Mouse (Mus musculus): ENCODE measurements around the gene Ncstn. TPM values are rescaled to one million over a fixed set of nuclear protein-coding genes. Genes with fewer than 3 reads are reported as not detected.

The Ncstn gene
- polyA plus RNA-seq, 1 experiment from 2014 or later: 100 TPM

GRCm38 (mm10) chr1:172025201-172025904, 57.2 kb downstream of the Ncstn start:
- H3K4me1 ChIP-seq: peaks cover 67% of the 10 kb centered on the region
- no peaks in the 10 kb centered on the region for H3K36me3 ChIP-seq
- 6% methylated on average over 8 of the region's 8 CpGs for WGBS
- H3K27ac ChIP-seq (replicated peaks): peak overlapping the region; percentile 98
- no peak for ATAC-seq (ENCODE audit: low FRiP score)
- H3K4me3 ChIP-seq (replicated peaks): peak overlapping the region; percentile 94
- no peaks in the 10 kb centered on the region for H3K27me3 ChIP-seq (replicated peaks)
- H3K9ac ChIP-seq (replicated peaks): peak overlapping the region; percentile 91
- no peaks in the 10 kb centered on the region for H3K9me3 ChIP-seq (replicated peaks)
- H3K4me2 ChIP-seq: peak overlapping the region; percentile 89

- no peaks in the 10 kb centered on the region for H3K9me3 ChIP-seq (replicated peaks)
- H3K4me3 ChIP-seq (replicated peaks): peak overlapping the region; percentile 94
- H3K27me3 ChIP-seq (replicated peaks): no peaks in the 10 kb centered on the region
- no peaks in the 10 kb centered on the region for H3K36me3 ChIP-seq
- ATAC-seq (ENCODE audit: low FRiP score): no peak
- peak overlapping the region; percentile 89 for H3K4me2 ChIP-seq
- H3K4me1 ChIP-seq: peaks cover 77% of the 10 kb centered on the region
- H3K27ac ChIP-seq (replicated peaks): peak overlapping the region; percentile 98
- peak overlapping the region; percentile 91; the same call in 1 of the 2 replicates for H3K9ac ChIP-seq (replicated peaks)
- 11% methylated on average over 9 of the region's 9 CpGs for WGBS
Measured at GRCm38 (mm10) chr1:172024140-172024895, 58.3 kb downstream of the Ncstn start.

- 48% methylated on average over 10 of the region's 10 CpGs for WGBS
- peak overlapping the region; percentile 82; the same call in 1 of the 2 replicates for H3K27ac ChIP-seq (replicated peaks)
- no peaks in the 10 kb centered on the region for H3K9me3 ChIP-seq (replicated peaks)
- no peak for ATAC-seq (ENCODE audit: low FRiP score)
- no peak overlapping the region for H3K4me3 ChIP-seq (replicated peaks)
- 0 out of 2 replicates have a peak overlapping the region, but pooled peaks have one; percentile 5 for H3K4me2 ChIP-seq
- H3K36me3 ChIP-seq: no peaks in the 10 kb centered on the region
- peaks cover 93% of the 10 kb centered on the region for H3K4me1 ChIP-seq
- no peaks in the 10 kb centered on the region for H3K27me3 ChIP-seq (replicated peaks)
- H3K9ac ChIP-seq (replicated peaks): peak overlapping the region; percentile 14; the same call in 1 of the 2 replicates
Measured at GRCm38 (mm10) chr1:172019863-172020521, 62.6 kb downstream of the Ncstn start.

GRCm38 (mm10) chr1:172019339-172019738, 63.3 kb downstream of the Ncstn start:
- no peaks in the 10 kb centered on the region for H3K27me3 ChIP-seq (replicated peaks)
- 0 out of 2 replicates have a peak overlapping the region, but pooled peaks have one; percentile 5 for H3K4me2 ChIP-seq
- 85% methylated on average over 4 of the region's 4 CpGs for WGBS
- H3K27ac ChIP-seq (replicated peaks): peak overlapping the region; percentile 82
- H3K9ac ChIP-seq (replicated peaks): peak overlapping the region; percentile 14; the same call in 1 of the 2 replicates
- H3K4me3 ChIP-seq (replicated peaks): no peak overlapping the region
- ATAC-seq (ENCODE audit: low FRiP score): no peak
- H3K4me1 ChIP-seq: peaks cover 93% of the 10 kb centered on the region
- no peaks in the 10 kb centered on the region for H3K9me3 ChIP-seq (replicated peaks)
- H3K36me3 ChIP-seq: no peaks in the 10 kb centered on the region

GRCm38 (mm10) chr1:172018336-172019311, 64.0 kb downstream of the Ncstn start:
- H3K9ac ChIP-seq (replicated peaks): no peak overlapping the region
- no peaks in the 10 kb centered on the region for H3K36me3 ChIP-seq
- peak overlapping the region; percentile 82 for H3K27ac ChIP-seq (replicated peaks)
- H3K27me3 ChIP-seq (replicated peaks): no peaks in the 10 kb centered on the region
- H3K4me2 ChIP-seq: no peak overlapping the region
- no peak for ATAC-seq (ENCODE audit: low FRiP score)
- 52% methylated on average over 9 of the region's 9 CpGs for WGBS
- H3K4me3 ChIP-seq (replicated peaks): no peak overlapping the region
- peaks cover 93% of the 10 kb centered on the region for H3K4me1 ChIP-seq
- H3K9me3 ChIP-seq (replicated peaks): no peaks in the 10 kb centered on the region

- ATAC-seq (ENCODE audit: low FRiP score): no peak
- Histone ChIP-seq H3K36me3 (no peaks in the 10 kb centered on the region), H3K27ac (replicated peaks) (peak overlapping the region; percentile 82), H3K27me3 (replicated peaks) (no peaks in the 10 kb centered on the region), H3K9ac (replicated peaks) (peak overlapping the region; percentile 3; the same call in 1 of the 2 replicates), H3K9me3 (replicated peaks) (no peaks in the 10 kb centered on the region), H3K4me2 (peak overlapping the region; percentile 42; the same call in 1 of the 2 replicates), H3K4me3 (replicated peaks) (no peak overlapping the region), H3K4me1 (peaks cover 94% of the 10 kb centered on the region)
- WGBS: 43% methylated on average over 6 of the region's 6 CpGs
Measured at GRCm38 (mm10) chr1:172017517-172018070, 65.0 kb downstream of the Ncstn start.

- Histone ChIP-seq H3K9me3 (replicated peaks) (no peaks in the 10 kb centered on the region), H3K4me3 (replicated peaks) (no peak overlapping the region), H3K4me1 (peaks cover 92% of the 10 kb centered on the region), H3K27me3 (replicated peaks) (no peaks in the 10 kb centered on the region), H3K9ac (replicated peaks) (peak overlapping the region; percentile 3; the same call in 1 of the 2 replicates), H3K27ac (replicated peaks) (peak overlapping the region; percentile 82), H3K4me2 (peak overlapping the region; percentile 42), H3K36me3 (peaks cover under 1% of the 10 kb centered on the region)
- peak; percentile 62; the same call in 1 of the 2 replicates for ATAC-seq (ENCODE audit: low FRiP score)
- 10% methylated on average over 6 of the region's 6 CpGs for WGBS
Measured at GRCm38 (mm10) chr1:172016660-172017516, 65.7 kb downstream of the Ncstn start.

GRCm38 (mm10) chr1:172016031-172016430, 66.6 kb downstream of the Ncstn start:
- Histone ChIP-seq H3K4me1 (peaks cover 88% of the 10 kb centered on the region), H3K4me2 (peak overlapping the region; percentile 42), H3K9me3 (replicated peaks) (no peaks in the 10 kb centered on the region), H3K4me3 (replicated peaks) (no peak overlapping the region), H3K27ac (replicated peaks) (peak overlapping the region; percentile 82), H3K27me3 (replicated peaks) (no peaks in the 10 kb centered on the region), H3K36me3 (peaks cover 8% of the 10 kb centered on the region), H3K9ac (replicated peaks) (no peak overlapping the region)
- WGBS: 29% methylated on average over 8 of the region's 8 CpGs
- no peak for ATAC-seq (ENCODE audit: low FRiP score)

All from neural tube, embryonic 15.5 days (tissue).